Mouse (Mus musculus) spleen, adult 2 months (tissue): ENCODE results near the gene H2al2a.

ENCODE experiments used
- CTCF ChIP-seq: fragments of 200-500 bp; IDR thresholded peaks from 2 replicates; pipeline ENCODE4 v1.5.1; 2011; ENCODE audit warnings: mild to moderate bottlenecking, inconsistent platforms; ENCODE audit not compliant: insufficient read depth, insufficient read length, insufficient replicate concordance; ENCODE audit errors: extremely low read depth
- POLR2A ChIP-seq: fragments of 200-500 bp; IDR thresholded peaks from 2 replicates; pipeline ENCODE4 v1.6.1; 2011; ENCODE audit warnings: low read depth, low read length, inconsistent platforms

DNA sequence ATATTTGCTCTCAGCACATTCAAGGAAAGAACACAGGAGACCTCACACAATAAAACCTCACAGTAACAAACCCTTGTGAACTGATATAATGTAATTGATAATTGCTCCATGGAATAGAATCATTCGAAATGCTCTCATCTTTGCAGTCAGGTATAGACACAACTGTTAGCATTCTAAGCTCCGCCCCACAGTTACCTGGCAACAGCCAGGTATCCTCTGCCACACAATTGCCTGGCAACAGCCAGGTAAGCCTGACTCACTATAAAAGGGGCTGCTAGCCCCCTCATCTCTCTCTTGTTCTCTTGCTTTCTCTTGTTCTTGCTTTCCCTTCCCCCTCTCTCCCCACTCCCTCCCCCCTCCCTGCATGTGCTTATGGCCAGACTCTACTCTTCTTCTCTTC lies 28.2 kb downstream of the H2al2a start:
- TF ChIP-seq POLR2A: no peak
- TF ChIP-seq CTCF: no peak
